Mouse (Mus musculus) olfactory bulb, adult 2 months (tissue): ENCODE results near the gene Btbd9.

Experiments used
- CTCF ChIP-seq: fragments of 200-500 bp; IDR thresholded peaks from 2 replicates; pipeline ENCODE4 v1.5.1; 2012; ENCODE audit warnings: low read depth, mild to moderate bottlenecking, low read length, moderate library complexity; ENCODE audit not compliant: insufficient read depth
- POLR2A ChIP-seq: fragments of 200-500 bp; IDR thresholded peaks from 2 replicates; pipeline ENCODE4 v1.6.1; 2012; ENCODE audit warnings: mild to moderate bottlenecking, low read depth, low read length, moderate library complexity; ENCODE audit not compliant: insufficient read depth

DNA sequence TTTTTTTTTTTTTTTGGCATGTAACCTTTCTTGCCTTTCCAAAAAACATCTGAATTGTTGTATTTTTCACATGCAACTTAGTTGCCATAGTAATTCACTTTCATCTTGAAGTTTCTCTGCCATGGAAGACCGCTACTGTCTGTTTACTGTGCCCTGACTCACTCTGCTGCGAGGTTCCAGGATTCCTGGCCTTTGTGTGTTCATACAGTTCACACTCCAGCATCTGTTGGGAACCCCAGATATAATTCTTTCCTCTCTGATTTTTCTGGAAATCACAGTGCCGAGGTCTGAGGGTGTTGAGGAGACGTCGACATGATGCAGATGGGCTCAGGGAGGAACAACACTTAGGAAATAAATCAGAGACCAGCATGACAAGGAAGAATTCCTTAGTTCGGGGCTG is 283.6 kb downstream of the Btbd9 start:
- TF ChIP-seq CTCF (no peak), POLR2A (no peak)
